Mouse (Mus musculus): ENCODE data around the gene Smtn. TPM values are rescaled to one million over a fixed set of nuclear protein-coding genes. Genes with fewer than 3 reads are reported as not detected.

Gene Smtn
- 22.5 and 44.5 TPM in 2 replicates for polyA plus RNA-seq (2012; rRNA removed)

GRCm38 (mm10) chr11:3540451-3541085 is at the start of gene Smtn:
TSS of gene Smtn (minus strand) at chr11:3540612.
- no peak for DNase-seq (ENCODE audit: low read depth)

GRCm38 (mm10) chr11:3588036-3588672 is 47.7 kb upstream of the Smtn start:
- no peak for DNase-seq (ENCODE audit: low read depth)

- DNase-seq (ENCODE audit: low read depth): no peak
These were observed 46.9 kb upstream of the Smtn start for GRCm38 (mm10) chr11:3587350-3587749.

- no peak for DNase-seq (ENCODE audit: low read depth)
These were observed 45.7 kb upstream of the Smtn start for GRCm38 (mm10) chr11:3585983-3586618.

- no peak for DNase-seq (ENCODE audit: low read depth)
These were observed 42.7 kb upstream of the Smtn start for GRCm38 (mm10) chr11:3583127-3583526.

- DNase-seq (ENCODE audit: low read depth): no peak
These were observed 41.5 kb upstream of the Smtn start for GRCm38 (mm10) chr11:3581908-3582307.

GRCm38 (mm10) chr11:3580306-3581084 is 40.1 kb upstream of the Smtn start:
- no peak for DNase-seq (ENCODE audit: low read depth)

- no peak for DNase-seq (ENCODE audit: low read depth)
These were observed 37.8 kb upstream of the Smtn start for GRCm38 (mm10) chr11:3578050-3578725.

GRCm38 (mm10) chr11:3575238-3575637 is 34.8 kb upstream of the Smtn start:
- no peak for DNase-seq (ENCODE audit: low read depth)

GRCm38 (mm10) chr11:3573092-3573491 is 32.7 kb upstream of the Smtn start:
- DNase-seq (ENCODE audit: low read depth): no peak

GRCm38 (mm10) chr11:3572181-3572580 is 31.8 kb upstream of the Smtn start:
- no peak for DNase-seq (ENCODE audit: low read depth)

- DNase-seq (ENCODE audit: low read depth): no peak
These were observed 29.9 kb upstream of the Smtn start for GRCm38 (mm10) chr11:3570321-3570720.

- peak; percentile 60 for DNase-seq (ENCODE audit: low read depth)
These were observed 27.5 kb upstream of the Smtn start for GRCm38 (mm10) chr11:3567896-3568295.

- DNase-seq (ENCODE audit: low read depth): no peak
These were observed 25.6 kb upstream of the Smtn start for GRCm38 (mm10) chr11:3566018-3566417.

- no peak for DNase-seq (ENCODE audit: low read depth)
These were observed 24.0 kb upstream of the Smtn start for GRCm38 (mm10) chr11:3564451-3564850.

GRCm38 (mm10) chr11:3563853-3564252 is 23.4 kb upstream of the Smtn start:
- DNase-seq (ENCODE audit: low read depth): no peak

GRCm38 (mm10) chr11:3560202-3560601 is 19.8 kb upstream of the Smtn start:
- DNase-seq (ENCODE audit: low read depth): no peak

- DNase-seq (ENCODE audit: low read depth): no peak
These were observed 17.4 kb upstream of the Smtn start for GRCm38 (mm10) chr11:3557852-3558251.

- peak; percentile 87 for DNase-seq (ENCODE audit: low read depth)
These were observed 14.6 kb upstream of the Smtn start for GRCm38 (mm10) chr11:3554976-3555375.

- DNase-seq (ENCODE audit: low read depth): no peak
These were observed 9.4 kb upstream of the Smtn start for GRCm38 (mm10) chr11:3549791-3550190.

- DNase-seq (ENCODE audit: low read depth): no peak
These were observed 8.3 kb upstream of the Smtn start for GRCm38 (mm10) chr11:3548564-3549295.

Data from gonadal fat pad, adult 2 months (tissue).